Mouse (Mus musculus): ENCODE measurements around the gene Zfp14. TPM values are rescaled to one million over a fixed set of nuclear protein-coding genes. Genes with fewer than 3 reads are reported as not detected.

The Zfp14 gene
- 1 to 10 TPM; 7.6 to 7.7 TPM for total RNA-seq (2021)
- long read RNA-seq, experiment 1, transcript Zfp14-203 (5 exons, 3,411 nt): major isoform, 7 of 18 reads
- long read RNA-seq, experiment 1, partial matches to known transcripts: 3 of 18 reads
- long read RNA-seq, experiment 1, other reads (novel, unspliced or antisense): 8 of 18 reads
- long read RNA-seq, experiment 2, transcript Zfp14-203 (5 exons, 3,411 nt): major isoform, 8 of 15 reads
- long read RNA-seq, experiment 2, partial matches to known transcripts: 1 of 15 reads
- long read RNA-seq, experiment 2, other reads (novel, unspliced or antisense): 6 of 15 reads

- peak; percentile 95 to 97 for DNase-seq (ENCODE audit: low spot score in 2 of 2)
These were observed at the start of gene Zfp14 for GRCm38 (mm10) chr7:30050882-30051548. TSS of gene Zfp14 (minus strand) at chr7:30051380.

GRCm38 (mm10) chr7:30099297-30099696, 48.1 kb upstream of the Zfp14 start:
- peak; percentile 77 to 84 for DNase-seq (ENCODE audit: low spot score in 2 of 2)

GRCm38 (mm10) chr7:30095551-30096125, 44.5 kb upstream of the Zfp14 start:
- DNase-seq (ENCODE audit: low spot score in 2 of 2): no peak

- peak; percentile 86 to 91 for DNase-seq (ENCODE audit: low spot score in 2 of 2)
These were observed 43.7 kb upstream of the Zfp14 start, which contains the start of gene Zfp260 for GRCm38 (mm10) chr7:30094646-30095429. TSS of gene Zfp260 (plus strand) at chr7:30094777.

- DNase-seq (ENCODE audit: low spot score in 2 of 2): no peak
These were observed 42.8 kb upstream of the Zfp14 start for GRCm38 (mm10) chr7:30093918-30094415.

- DNase-seq (ENCODE audit: low spot score in 2 of 2): no peak
These were observed 41.5 kb upstream of the Zfp14 start for GRCm38 (mm10) chr7:30092666-30093065.

- DNase-seq (ENCODE audit: low spot score in 2 of 2): no peak
These were observed 39.9 kb upstream of the Zfp14 start for GRCm38 (mm10) chr7:30090970-30091585.

GRCm38 (mm10) chr7:30090092-30090969, 39.2 kb upstream of the Zfp14 start, which contains the start of the genes Gm26920 and Zfp566:
TSS of gene Gm26920 (minus strand) at chr7:30090410.
TSS of gene Zfp566 (minus strand) at chr7:30090527.
- peak; percentile 95 to 96 for DNase-seq (ENCODE audit: low spot score in 2 of 2)

GRCm38 (mm10) chr7:30089405-30089804, 38.2 kb upstream of the Zfp14 start:
- DNase-seq (ENCODE audit: low spot score in 2 of 2): no peak

- peak; percentile 42 to 55 for DNase-seq (ENCODE audit: low spot score in 2 of 2)
These were observed 35.3 kb upstream of the Zfp14 start for GRCm38 (mm10) chr7:30086524-30086923.

- DNase-seq (ENCODE audit: low spot score in 2 of 2): peak; percentile 78 to 87
These were observed 21.2 kb upstream of the Zfp14 start, which contains the start of gene Zfp82 for GRCm38 (mm10) chr7:30072146-30073028. TSS of gene Zfp82 (minus strand) at chr7:30072900.

- no peak for DNase-seq (ENCODE audit: low spot score in 2 of 2)
These were observed 13.4 kb upstream of the Zfp14 start for GRCm38 (mm10) chr7:30064622-30065021.

- no peak for DNase-seq (ENCODE audit: low spot score in 2 of 2)
These were observed 11.3 kb upstream of the Zfp14 start for GRCm38 (mm10) chr7:30062478-30062877.

GRCm38 (mm10) chr7:30060341-30060740, 9.2 kb upstream of the Zfp14 start:
- no peak for DNase-seq (ENCODE audit: low spot score in 2 of 2)

- DNase-seq (ENCODE audit: low spot score in 2 of 2): no peak
These were observed 2.4 kb upstream of the Zfp14 start for GRCm38 (mm10) chr7:30053591-30053990.

GRCm38 (mm10) chr7:30048126-30048525, 3.1 kb downstream of the Zfp14 start:
- DNase-seq (ENCODE audit: low spot score in 2 of 2): no peak

- no peak for DNase-seq (ENCODE audit: low spot score in 2 of 2)
These were observed 6.8 kb downstream of the Zfp14 start for GRCm38 (mm10) chr7:30044354-30044753.

GRCm38 (mm10) chr7:30034331-30034730, 16.8 kb downstream of the Zfp14 start:
- no peak for DNase-seq (ENCODE audit: low spot score in 2 of 2)

GRCm38 (mm10) chr7:30031379-30031778, 19.8 kb downstream of the Zfp14 start:
- DNase-seq (ENCODE audit: low spot score in 2 of 2): no peak
